Mouse (Mus musculus): Measurements from ENCODE around the gene Lrmda. TPM values are rescaled to one million over a fixed set of nuclear protein-coding genes. Genes with fewer than 3 reads are reported as not detected.
A peak's percentile ranks its signal among the peaks of the same experiment; 100 is the strongest.

Gene Lrmda
- total RNA-seq, 2 experiments from 2014 or later, result 0.76 to 1.0 TPM

- intact Hi-C loops (cut with DNase I), result no loop called here
- no peak for DNase-seq
Measured at GRCm38 (mm10) chr14:22364010-22364748, 344.7 kb downstream of the Lrmda start.

GRCm38 (mm10) chr14:22364771-22365355 is 345.4 kb downstream of the Lrmda start:
- intact Hi-C loops (cut with DNase I), result no loop called here
- no peak for DNase-seq

GRCm38 (mm10) chr14:22367615-22368014 is 348.1 kb downstream of the Lrmda start:
- no peak for DNase-seq
- intact Hi-C loops (cut with DNase I), result no loop called here

- intact Hi-C loops (cut with DNase I), result no loop called here
- DNase-seq, result no peak
Measured at GRCm38 (mm10) chr14:22371136-22371535, 351.6 kb downstream of the Lrmda start.

- DNase-seq, result no peak
- intact Hi-C loops (cut with DNase I), result no loop called here
Measured at GRCm38 (mm10) chr14:22372666-22373360, 353.3 kb downstream of the Lrmda start.

- intact Hi-C loops (cut with DNase I), result no loop called here
- no peak for DNase-seq
Measured at GRCm38 (mm10) chr14:22373361-22373745, 353.8 kb downstream of the Lrmda start.

GRCm38 (mm10) chr14:22377148-22377547 is 357.6 kb downstream of the Lrmda start:
- no peak for DNase-seq
- intact Hi-C loops (cut with DNase I), result no loop called here

- intact Hi-C loops (cut with DNase I), result no loop called here
- DNase-seq, result no peak
Measured at GRCm38 (mm10) chr14:22382101-22382500, 362.6 kb downstream of the Lrmda start.

- intact Hi-C loops (cut with DNase I), result no loop called here
- DNase-seq, result no peak
Measured at GRCm38 (mm10) chr14:22393616-22394015, 374.1 kb downstream of the Lrmda start.

- intact Hi-C loops (cut with DNase I), result no loop called here
- no peak for DNase-seq
Measured at GRCm38 (mm10) chr14:22402411-22402810, 382.9 kb downstream of the Lrmda start.

GRCm38 (mm10) chr14:22406623-22407022 is 387.1 kb downstream of the Lrmda start:
- DNase-seq, result peak; percentile 17 to 56
- intact Hi-C loops (cut with DNase I), result no loop called here

- intact Hi-C loops (cut with DNase I), result no loop called here
- DNase-seq, result no peak
Measured at GRCm38 (mm10) chr14:22410826-22411225, 391.3 kb downstream of the Lrmda start.

- no peak for DNase-seq
- intact Hi-C loops (cut with DNase I), result no loop called here
Measured at GRCm38 (mm10) chr14:22413220-22413619, 393.7 kb downstream of the Lrmda start.

- DNase-seq, result no peak
- intact Hi-C loops (cut with DNase I), result no loop called here
Measured at GRCm38 (mm10) chr14:22417706-22418105, 398.2 kb downstream of the Lrmda start.

GRCm38 (mm10) chr14:22421668-22422067 is 402.2 kb downstream of the Lrmda start:
- intact Hi-C loops (cut with DNase I), result no loop called here
- no peak for DNase-seq

- intact Hi-C loops (cut with DNase I), result no loop called here
- no peak for DNase-seq
Measured at GRCm38 (mm10) chr14:22425018-22425534, 405.6 kb downstream of the Lrmda start.

- no peak for DNase-seq
- intact Hi-C loops (cut with DNase I), result no loop called here
Measured at GRCm38 (mm10) chr14:22435441-22435840, 415.9 kb downstream of the Lrmda start.

- intact Hi-C loops (cut with DNase I), result no loop called here
Measured at GRCm38 (mm10) chr14:22435860-22436377, 416.4 kb downstream of the Lrmda start.

GRCm38 (mm10) chr14:22440341-22440999 is 421.0 kb downstream of the Lrmda start:
- intact Hi-C loops (cut with DNase I), result no loop called here
- DNase-seq, result no peak

More at GRCm38 (mm10) chr14:22435860-22436377, 416.4 kb downstream of the Lrmda start:
- no peak for DNase-seq

GRCm38 (mm10) chr14:22441859-22442447 is 422.4 kb downstream of the Lrmda start:
- no peak for DNase-seq
- intact Hi-C loops (cut with DNase I), result no loop called here

All from heart, postnatal 14 days (tissue).